Mouse (Mus musculus) embryo, embryonic 10 days (tissue): ENCODE data around the gene Dync1li1.

Experiments used
- DNase-seq: peaks from one replicate; pipeline ENCODE4 v3.0.0-alpha.2; 2015; ENCODE audit warnings: low spot score

Dync1li1 gene

GRCm38 (mm10) chr9:114729911-114730805 is 41.6 kb downstream of the Dync1li1 start:
- DNase-seq: no peak

GRCm38 (mm10) chr9:114731011-114731755 is 42.6 kb downstream of the Dync1li1 start, which contains the start of gene Cmtm6:
Gene Cmtm6, plus strand, starts transcription at chr9:114731116.
- DNase-seq: peak; percentile 99

GRCm38 (mm10) chr9:114731871-114732682 is 43.5 kb downstream of the Dync1li1 start:
- no peak for DNase-seq

GRCm38 (mm10) chr9:114733238-114733637 is 44.6 kb downstream of the Dync1li1 start:
- DNase-seq: no peak

- peak; percentile 40 for DNase-seq
Measured at GRCm38 (mm10) chr9:114736442-114736841, 47.9 kb downstream of the Dync1li1 start.

- no peak for DNase-seq
Measured at GRCm38 (mm10) chr9:114740336-114740735, 51.7 kb downstream of the Dync1li1 start.

GRCm38 (mm10) chr9:114742731-114743130 is 54.1 kb downstream of the Dync1li1 start:
- no peak for DNase-seq

- no peak for DNase-seq
Measured at GRCm38 (mm10) chr9:114745163-114745562, 56.6 kb downstream of the Dync1li1 start.

- DNase-seq: no peak
Measured at GRCm38 (mm10) chr9:114745654-114746053, 57.1 kb downstream of the Dync1li1 start.

GRCm38 (mm10) chr9:114747012-114747411 is 58.4 kb downstream of the Dync1li1 start:
- DNase-seq: no peak

GRCm38 (mm10) chr9:114747466-114747865 is 58.9 kb downstream of the Dync1li1 start:
- no peak for DNase-seq

GRCm38 (mm10) chr9:114751582-114751981 is 63.0 kb downstream of the Dync1li1 start:
- no peak for DNase-seq

GRCm38 (mm10) chr9:114752311-114752710 is 63.7 kb downstream of the Dync1li1 start:
- no peak for DNase-seq

- DNase-seq: peak; percentile 94
Measured at GRCm38 (mm10) chr9:114752863-114753484, 64.4 kb downstream of the Dync1li1 start.

GRCm38 (mm10) chr9:114758272-114758671 is 69.7 kb downstream of the Dync1li1 start:
- DNase-seq: no peak

- DNase-seq: no peak
Measured at GRCm38 (mm10) chr9:114758801-114759200, 70.2 kb downstream of the Dync1li1 start.

- no peak for DNase-seq
Measured at GRCm38 (mm10) chr9:114759886-114760285, 71.3 kb downstream of the Dync1li1 start.

- no peak for DNase-seq
Measured at GRCm38 (mm10) chr9:114760353-114760752, 71.8 kb downstream of the Dync1li1 start.

GRCm38 (mm10) chr9:114761848-114762247 is 73.3 kb downstream of the Dync1li1 start:
- no peak for DNase-seq

GRCm38 (mm10) chr9:114763341-114763740 is 74.8 kb downstream of the Dync1li1 start:
- DNase-seq: peak; percentile 70

- no peak for DNase-seq
Measured at GRCm38 (mm10) chr9:114767030-114767429, 78.4 kb downstream of the Dync1li1 start.

- no peak for DNase-seq
Measured at GRCm38 (mm10) chr9:114767507-114767906, 78.9 kb downstream of the Dync1li1 start.
